In the genomic region with DNA sequence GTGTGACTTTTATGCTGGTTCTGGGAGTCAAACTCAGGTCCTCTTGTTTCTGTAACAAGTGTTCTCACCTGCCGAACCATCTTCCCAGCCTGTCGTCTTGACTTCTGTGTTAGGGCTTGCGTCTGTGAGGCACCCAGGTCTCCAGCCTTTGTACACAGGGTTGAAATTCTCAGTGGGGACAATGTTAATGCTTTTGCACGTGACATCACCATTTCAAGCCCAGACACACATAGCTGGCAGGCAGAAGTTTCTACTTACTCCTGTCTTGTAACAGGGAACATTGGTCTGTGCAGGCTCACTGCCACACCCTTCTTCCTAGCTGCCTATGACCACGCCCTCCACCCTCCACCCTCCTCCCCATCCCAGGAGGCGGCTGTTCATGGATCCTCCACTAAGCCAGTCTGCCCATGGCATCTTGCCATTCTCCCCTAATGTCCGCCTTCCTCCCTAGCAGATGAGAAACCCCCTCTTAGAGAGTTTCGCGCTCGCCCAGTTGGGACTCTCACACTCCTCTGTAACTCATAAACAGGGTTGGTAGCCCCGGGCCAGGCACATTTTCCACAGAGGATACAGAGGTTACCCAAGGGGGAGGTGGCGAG, we compare ENCODE assay signal across 12 mouse cellular contexts.
DNase-seq lines count a peak whose midpoint lies in the region; ATAC-seq and TF ChIP-seq lines count a peak whose summit lies in the region.
"Had no signal": no experiment of that assay in that cellular context is flagged by ENCODE, and none has a peak within 500 bp of the region (broad histone marks: within the 10 kb centered on the region; RNA-seq: fewer than 3 reads in every experiment).

No protein-coding gene starts in this region.

- ATAC-seq in liver, postnatal 0 days, result no peak
- no peak for ATAC-seq in limb, embryonic 13.5 days (ENCODE audit: low FRiP score, low read depth)
- no peak for ATAC-seq in megakaryocyte progenitor cell, adult 5-6 weeks (replicated peaks; ENCODE audit: poor library complexity)

- H3K4me3 ChIP-seq in liver, postnatal 0 days (ENCODE audit: low read depth, low read length), result no peak overlapping the region
- H3K4me3 ChIP-seq in E14TG2a.4 (replicated peaks; ENCODE audit: low read length), result peak overlapping the region; percentile 48
- no peak overlapping the region for H3K4me3 ChIP-seq in MEL (ENCODE audit: control insufficient read depth in 1 of 2, insufficient read depth in 1 of 2, low read depth in 2 of 2, low read length in 2 of 2)
- H3K4me3 ChIP-seq in limb, embryonic 13.5 days, result no peak overlapping the region
- H3K4me3 ChIP-seq in layer of hippocampus, adult 2 months, result no peak overlapping the region
- H3K4me3 ChIP-seq: heart, embryonic 15.5 days; neural tube, embryonic 15.5 days had no signal

- 71% methylated on average over 12 of the region's 12 CpGs for WGBS in liver, postnatal 0 days (ENCODE audit: insufficient replicate concordance)
- WGBS in limb, embryonic 13.5 days, result 52% methylated on average over 12 of the region's 12 CpGs

- H3K9me3 ChIP-seq in liver, postnatal 0 days (ENCODE audit: low read length), result no peaks in the 10 kb centered on the region
- no peaks in the 10 kb centered on the region for H3K9me3 ChIP-seq in E14TG2a.4 (ENCODE audit: low read length)
- no peaks in the 10 kb centered on the region for H3K9me3 ChIP-seq in MEL (replicated peaks; ENCODE audit: insufficient read depth, low read length)
- no peaks in the 10 kb centered on the region for H3K9me3 ChIP-seq in limb, embryonic 13.5 days
- H3K9me3 ChIP-seq: heart, embryonic 15.5 days; neural tube, embryonic 15.5 days had no signal

- no peak for TF ChIP-seq EP300 in liver, postnatal 0 days (IDR thresholded peaks at IDR 0.05; ENCODE audit: low read depth)
- 0 out of 4 replicates have a peak, but pooled peaks of 1 of the 2 experiments have one; percentile 18 for TF ChIP-seq EP300 in MEL (IDR thresholded peaks at IDR 0.05; ENCODE audit: low read depth in 1 of 2, low read length in 2 of 2)

- peaks cover 4% of the 10 kb centered on the region for H3K79me2 ChIP-seq in MEL (ENCODE audit: control insufficient read depth, insufficient read depth, low read length, poor library complexity)

- no peak overlapping the region for H3K9ac ChIP-seq in liver, postnatal 0 days (replicated peaks)
- peak overlapping the region; percentile 28 for H3K9ac ChIP-seq in MEL (ENCODE audit: control insufficient read depth, low read depth, low read length, poor library complexity, severe bottlenecking)
- H3K9ac ChIP-seq in limb, embryonic 13.5 days, result no peak overlapping the region
- H3K9ac ChIP-seq: heart, embryonic 15.5 days; neural tube, embryonic 15.5 days had no signal

- H3K4me1 ChIP-seq in liver, postnatal 0 days (ENCODE audit: insufficient read depth), result peaks cover 79% of the 10 kb centered on the region
- H3K4me1 ChIP-seq in E14TG2a.4 (replicated peaks; ENCODE audit: low read depth, low read length), result peaks cover 99% of the 10 kb centered on the region
- peaks cover 40 to 72% of the 10 kb centered on the region in 2 experiments for H3K4me1 ChIP-seq in MEL (ENCODE audit: control insufficient read depth in 1 of 2, insufficient read depth in 2 of 2, low read length in 2 of 2)
- peaks cover 86% of the 10 kb centered on the region for H3K4me1 ChIP-seq in limb, embryonic 13.5 days

- no peaks in the 10 kb centered on the region for H3K27me3 ChIP-seq in liver, postnatal 0 days (ENCODE audit: insufficient read depth, low read length)
- H3K27me3 ChIP-seq in E14TG2a.4 (ENCODE audit: insufficient read depth, low read length), result no peaks in the 10 kb centered on the region
- no peaks in the 10 kb centered on the region for H3K27me3 ChIP-seq in MEL (ENCODE audit: control insufficient read depth in 1 of 2, insufficient read depth in 2 of 2, low read length in 2 of 2)
- no peaks in the 10 kb centered on the region for H3K27me3 ChIP-seq in limb, embryonic 13.5 days
- H3K27me3 ChIP-seq: heart, embryonic 15.5 days; neural tube, embryonic 15.5 days had no signal

- no peaks in the 10 kb centered on the region; the same call in 1 of the 2 replicates for H3K36me3 ChIP-seq in liver, postnatal 0 days (replicated peaks; ENCODE audit: insufficient read depth, low read length)
- peaks cover 5% of the 10 kb centered on the region; the same call in 1 of the 2 replicates for H3K36me3 ChIP-seq in E14TG2a.4 (ENCODE audit: insufficient read depth, low read length)
- H3K36me3 ChIP-seq in MEL (ENCODE audit: control insufficient read depth in 1 of 2, insufficient read depth in 2 of 2, low read length in 2 of 2), result peaks cover 0 to 56% of the 10 kb centered on the region in 2 experiments; a peak in 2 of 4 replicates
- H3K36me3 ChIP-seq in limb, embryonic 13.5 days, result no peaks in the 10 kb centered on the region
- H3K36me3 ChIP-seq: heart, embryonic 15.5 days; neural tube, embryonic 15.5 days had no signal

- no peak overlapping the region for H3K27ac ChIP-seq in liver, postnatal 0 days (ENCODE audit: low read depth)
- peak overlapping the region; percentile 93 for H3K27ac ChIP-seq in MEL (ENCODE audit: control insufficient read depth, low read depth, low read length)
- H3K27ac ChIP-seq in limb, embryonic 13.5 days, result peak overlapping the region; percentile 39; the same call in 1 of the 2 replicates
- no peak overlapping the region for H3K27ac ChIP-seq in layer of hippocampus, adult 2 months
- H3K27ac ChIP-seq: neural tube, embryonic 15.5 days had no signal

- TF ChIP-seq CTCF in liver, postnatal 0 days (IDR thresholded peaks at IDR 0.05; ENCODE audit: low read depth), result no peak
- TF ChIP-seq CTCF in E14TG2a.4 (conservative IDR thresholded peaks at IDR 0.05; ENCODE audit: low read length) (no peak), MEL (IDR thresholded peaks at IDR 0.05 in 2 of 3, conservative IDR thresholded peaks at IDR 0.05 in 1 of 3; ENCODE audit: control insufficient read depth in 1 of 3, insufficient read depth in 1 of 3, low read depth in 2 of 3, low read length in 3 of 3, poor library complexity in 1 of 3, severe bottlenecking in 1 of 3) (no peak)
- TF ChIP-seq CTCF in layer of hippocampus, adult 2 months (conservative IDR thresholded peaks at IDR 0.05), result no peak

- no peak for TF ChIP-seq RAD21 in MEL (IDR thresholded peaks at IDR 0.05; ENCODE audit: low read depth, low read length)

- H3K4me2 ChIP-seq in liver, postnatal 0 days (ENCODE audit: low read depth, low read length), result no peak overlapping the region
- H3K4me2 ChIP-seq in limb, embryonic 13.5 days (replicated peaks), result no peak overlapping the region
- H3K4me2 ChIP-seq: heart, embryonic 15.5 days; neural tube, embryonic 15.5 days had no signal

- peak; percentile 60 for DNase-seq in liver
- DNase-seq in liver, postnatal 0 days, result no peak
- DNase-seq in MEL (ENCODE audit: low read depth, low spot score), result peak; percentile 67
- no peak for DNase-seq in layer of hippocampus, adult 2 months (ENCODE audit: low spot score in 2 of 2)
- no peak for DNase-seq in Muller cell, postnatal 12 days (ENCODE audit: inconsistent ontology term)
- DNase-seq: cerebellum, adult 8-10 months; spleen, adult 18-20 months had no signal

- TF ChIP-seq POLR2A in MEL (IDR thresholded peaks at IDR 0.05; ENCODE audit: control insufficient read depth in 1 of 2, insufficient read depth in 1 of 2, low read depth in 1 of 2, low read length in 2 of 2, poor library complexity in 1 of 2), result no peak

TF ChIP-seq in MEL, 35 proteins besides CTCF, POLR2A, EP300 and RAD21:
- TF ChIP-seq USF1 (IDR thresholded peaks at IDR 0.05; ENCODE audit: low read depth, low read length) (peak; percentile 16; the same call in 1 of the 2 replicates), ETS1 (IDR thresholded peaks at IDR 0.05; ENCODE audit: low read depth, low read length) (no peak), MXI1 (IDR thresholded peaks at IDR 0.05; ENCODE audit: low read depth, low read length) (peak; percentile 47; the same call in 1 of the 2 replicates), SIN3A (IDR thresholded peaks at IDR 0.05; ENCODE audit: low read length) (no peak), MAX (IDR thresholded peaks at IDR 0.05; ENCODE audit: low read length) (0 out of 2 replicates have a peak, but pooled peaks have one; percentile 25), BHLHE40 (IDR thresholded peaks at IDR 0.05; ENCODE audit: borderline replicate concordance, low read depth, low read length) (peak; percentile 68; the same call in 1 of the 2 replicates), ZNF384 (IDR thresholded peaks at IDR 0.05; ENCODE audit: low read depth, low read length) (no peak), GATA1 (IDR thresholded peaks at IDR 0.05; ENCODE audit: low read depth, low read length) (no peak)

Comparison
In these comparisons a context has a peak if more than half of its experiments do, and no peak if none do; other contexts are left out.
1. DNase-seq: peak in liver (single experiment) and MEL (single experiment); none in liver, postnatal 0 days (single experiment), layer of hippocampus, adult 2 months (0 of 2) and Muller cell, postnatal 12 days (single experiment).
2. H3K27ac ChIP-seq: peak in MEL (single experiment) and limb, embryonic 13.5 days (single experiment); none in liver, postnatal 0 days (single experiment) and layer of hippocampus, adult 2 months (single experiment).